Mouse (Mus musculus) right cerebral cortex, postnatal 36 days (tissue): ENCODE data around the gene Sec14l2.

Experiments used
- DNase-seq, 2 experiments: peaks; one replicate each; pipeline ENCODE4 v3.0.0; 2022; ENCODE audit warnings: low spot score in 2 of 2, mixed read lengths in 1 of 2

The Sec14l2 gene

GRCm38 (mm10) chr11:4122742-4123579, at the start of gene Sec14l2:
Gene Sec14l2 (minus strand): TSS chr11:4123415.
- DNase-seq: no peak

GRCm38 (mm10) chr11:4166467-4167090, 43.4 kb upstream of the Sec14l2 start:
- DNase-seq: no peak

- DNase-seq: no peak
Measured at GRCm38 (mm10) chr11:4164701-4165100, 41.5 kb upstream of the Sec14l2 start.

DNA sequence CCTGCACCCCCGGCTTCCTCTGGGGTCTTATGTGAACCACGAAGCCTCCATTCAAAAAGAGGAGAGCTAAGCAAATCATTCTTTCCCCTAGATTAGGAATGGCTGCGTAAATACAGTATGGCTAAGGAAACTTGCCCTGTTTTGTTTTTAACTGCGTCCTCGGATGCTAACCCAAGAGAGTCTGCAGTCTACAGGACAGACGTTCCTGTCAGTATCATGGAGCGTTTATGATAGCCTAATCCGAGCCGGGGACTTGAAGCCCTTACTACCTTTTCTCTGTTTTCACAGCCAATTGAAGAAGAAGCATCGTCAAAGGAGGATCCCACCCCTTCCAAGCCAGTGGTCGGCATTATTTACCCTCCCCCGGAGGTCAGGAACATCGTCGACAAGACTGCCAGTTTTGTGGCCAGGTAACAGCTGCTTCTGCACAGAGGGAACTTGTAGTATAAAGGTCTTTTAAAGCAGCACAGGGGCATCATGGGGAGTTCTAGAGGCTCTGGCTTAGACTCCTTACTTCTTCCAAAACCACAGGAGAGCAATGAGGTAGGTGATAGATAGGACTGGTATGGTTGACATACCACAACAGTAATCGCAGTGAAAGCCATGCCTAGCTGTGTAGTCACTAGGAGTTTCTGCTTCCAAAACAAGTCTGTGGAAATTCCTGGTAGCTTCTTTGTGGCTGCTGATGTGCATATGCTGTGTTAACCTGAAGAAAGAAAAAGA, 37.7 kb upstream of the Sec14l2 start:
- no peak for DNase-seq

- peak; percentile 92 to 93 for DNase-seq
Measured at GRCm38 (mm10) chr11:4159808-4160708, 36.8 kb upstream of the Sec14l2 start, which contains the start of the genes Ccdc157 and Sf3a1. Gene Ccdc157 (minus strand): TSS chr11:4160293. Gene Sf3a1 (plus strand): TSS chr11:4160350.

DNA sequence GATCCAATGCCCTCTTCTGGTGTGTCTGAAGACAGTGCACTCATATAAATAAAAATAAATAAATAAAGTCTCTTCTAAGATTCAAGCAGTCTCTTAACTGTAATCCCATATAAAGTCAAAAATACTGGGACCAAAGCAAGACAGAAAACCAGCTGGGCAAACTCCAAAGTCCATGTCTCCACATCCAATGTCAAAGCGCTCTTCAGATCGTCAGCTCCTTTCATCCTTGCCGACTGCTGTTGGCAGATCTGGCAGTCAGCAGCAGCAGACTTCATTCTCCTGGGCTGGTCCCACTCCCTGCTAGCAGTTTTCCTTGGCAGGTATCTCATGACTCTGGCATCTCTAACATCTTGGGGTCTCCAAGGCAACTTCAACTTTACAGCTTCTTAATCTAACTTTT, 35.5 kb upstream of the Sec14l2 start:
- DNase-seq: no peak

DNA sequence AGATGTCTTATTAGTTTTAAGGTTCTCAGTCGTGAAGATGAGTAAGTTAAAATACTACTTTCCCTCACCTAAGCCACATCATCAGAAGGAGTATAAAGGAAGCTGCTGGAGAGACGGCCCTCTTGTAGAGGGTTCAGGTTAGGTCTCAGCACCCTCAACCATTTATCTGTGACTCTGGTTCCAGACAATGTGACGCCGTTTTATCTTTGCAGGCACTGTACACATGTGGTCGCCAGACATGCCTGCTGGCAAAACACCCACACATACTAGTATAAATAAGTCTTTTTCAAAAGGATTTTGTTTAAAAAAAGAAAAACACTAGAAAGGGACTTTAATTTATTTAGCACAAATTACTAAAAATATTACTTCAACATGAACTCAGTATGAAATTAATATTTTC, 32.4 kb upstream of the Sec14l2 start:
- DNase-seq: no peak

DNA sequence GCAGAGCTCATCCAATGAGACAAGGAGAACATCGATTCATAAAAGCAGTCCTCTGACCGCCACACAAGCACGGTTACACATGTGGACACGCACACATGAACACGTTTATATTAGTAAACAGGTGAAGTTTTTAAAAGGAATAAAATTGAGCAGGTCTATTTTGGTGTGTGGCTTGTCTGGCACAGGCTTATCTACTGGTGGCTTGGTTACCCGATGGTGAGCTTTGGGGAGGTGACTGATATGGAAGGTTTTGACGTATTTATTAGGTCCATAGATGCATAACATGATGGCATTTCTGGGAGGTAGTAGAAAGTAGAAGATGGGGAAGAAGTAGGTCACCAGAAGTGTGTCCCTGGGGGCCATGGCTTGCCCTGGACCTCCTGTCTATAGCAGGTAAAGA, 30.5 kb upstream of the Sec14l2 start:
- DNase-seq: no peak

DNA sequence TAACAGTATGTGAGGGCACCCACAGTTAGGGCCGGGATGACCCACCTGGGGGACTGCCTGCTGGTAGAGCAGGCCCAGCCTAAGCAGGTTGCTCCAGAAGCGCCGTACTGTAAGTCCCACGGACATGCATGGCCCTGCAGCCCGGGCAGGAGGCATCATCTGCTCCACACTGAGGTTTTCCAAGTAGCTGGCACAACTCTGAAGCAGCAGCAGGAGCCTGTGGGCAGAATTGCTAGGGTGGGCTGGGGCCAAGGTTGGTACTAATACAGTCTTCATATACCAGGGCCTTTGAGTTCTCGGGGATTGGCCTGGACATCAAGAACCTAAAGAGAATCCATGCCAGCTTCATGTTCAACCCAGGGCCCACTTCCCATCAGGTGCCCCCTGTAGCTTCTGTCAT, 26.7 kb upstream of the Sec14l2 start:
- DNase-seq: no peak

DNA sequence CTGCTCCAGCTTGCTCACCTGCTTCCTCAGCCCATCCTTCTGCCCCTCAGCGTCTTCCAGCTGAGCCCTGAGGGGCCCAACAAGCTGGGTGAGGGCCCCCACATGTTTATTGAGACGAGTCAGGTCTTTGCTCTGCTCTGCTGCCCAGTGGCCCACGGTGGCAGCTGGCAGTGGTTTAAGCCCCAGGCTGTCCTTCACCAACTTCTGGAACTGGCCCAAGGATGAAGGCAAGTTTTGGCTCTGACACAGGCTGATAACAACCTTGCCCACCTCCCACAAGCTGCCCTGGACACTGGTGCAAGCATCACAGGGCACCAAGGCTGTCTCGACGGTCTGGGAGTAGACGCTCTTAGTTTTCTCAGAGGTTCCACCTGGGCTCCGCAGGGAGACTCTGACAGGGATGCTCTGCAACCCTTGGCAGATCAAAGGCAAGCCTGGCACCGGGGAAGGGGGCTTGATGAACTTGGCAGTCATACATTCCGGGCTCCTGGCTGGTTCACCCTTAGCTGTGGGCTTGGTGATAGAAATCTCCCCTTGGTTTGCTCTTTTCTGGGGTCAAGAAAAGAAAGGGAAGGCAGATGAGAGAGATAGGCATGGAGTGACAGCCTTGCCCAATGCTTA, 25.4 kb upstream of the Sec14l2 start:
- DNase-seq: no peak

GRCm38 (mm10) chr11:4148120-4148519, 24.9 kb upstream of the Sec14l2 start:
- no peak for DNase-seq

DNA sequence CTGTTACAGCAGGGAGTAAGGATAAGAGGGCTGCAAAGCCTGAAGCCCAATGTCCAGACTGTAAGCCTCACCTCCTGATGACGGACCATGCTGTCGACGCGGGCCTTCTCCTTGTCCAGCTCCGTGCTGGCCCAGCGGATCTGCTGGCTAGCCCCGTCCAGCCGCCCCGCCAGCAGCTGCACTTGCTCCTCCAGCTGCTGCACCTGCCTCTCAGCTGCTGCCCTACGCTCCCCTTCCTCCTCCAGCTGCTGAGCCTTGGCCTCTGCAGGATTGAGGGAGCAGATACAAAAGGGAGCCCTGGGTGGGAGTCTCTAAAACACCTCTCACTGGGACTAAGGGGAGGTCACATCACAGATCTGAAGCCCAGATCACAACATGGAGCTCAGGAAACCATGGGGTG, 23.9 kb upstream of the Sec14l2 start:
- no peak for DNase-seq

- no peak for DNase-seq
Measured at GRCm38 (mm10) chr11:4146381-4146780, 23.2 kb upstream of the Sec14l2 start.

DNA sequence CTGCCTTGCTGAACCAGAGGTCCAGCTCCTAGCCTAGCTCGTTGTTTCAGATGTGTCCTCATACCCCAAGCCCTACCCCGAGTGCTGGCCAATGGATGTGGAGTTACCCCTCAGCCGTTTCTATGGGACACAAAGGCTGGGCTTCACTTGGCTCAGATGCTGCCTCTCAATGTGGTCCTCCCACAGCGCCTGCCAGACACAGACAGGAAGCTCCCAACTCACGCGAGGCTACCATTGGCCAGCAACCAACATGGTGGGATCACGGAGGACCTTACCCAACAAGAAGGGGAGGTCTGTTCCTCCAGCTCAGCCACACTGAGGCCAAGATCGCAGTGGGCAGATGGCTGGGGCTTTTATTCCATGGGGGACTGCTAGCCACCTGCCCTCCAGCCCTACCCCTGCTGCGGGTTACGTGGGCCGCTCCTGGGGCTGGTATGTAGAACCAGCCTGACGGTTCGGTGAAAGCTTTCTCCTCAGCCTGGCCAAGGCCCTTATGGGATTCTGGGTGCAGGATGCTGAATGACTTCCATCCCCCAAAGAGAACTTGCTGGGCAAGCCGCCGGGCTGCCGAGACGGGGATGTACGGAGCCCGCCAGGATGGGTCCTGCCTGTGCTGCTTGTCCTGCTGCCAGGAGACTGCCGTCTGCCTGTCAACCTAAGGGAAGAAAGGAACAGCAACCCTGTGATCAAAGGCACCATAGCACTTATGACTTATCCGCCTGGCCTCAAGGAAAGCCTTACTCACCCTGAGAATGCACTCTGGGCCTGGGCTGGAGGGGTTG, 20.3 kb upstream of the Sec14l2 start:
- DNase-seq: no peak

GRCm38 (mm10) chr11:4142352-4142751, 19.1 kb upstream of the Sec14l2 start:
- DNase-seq: no peak

DNA sequence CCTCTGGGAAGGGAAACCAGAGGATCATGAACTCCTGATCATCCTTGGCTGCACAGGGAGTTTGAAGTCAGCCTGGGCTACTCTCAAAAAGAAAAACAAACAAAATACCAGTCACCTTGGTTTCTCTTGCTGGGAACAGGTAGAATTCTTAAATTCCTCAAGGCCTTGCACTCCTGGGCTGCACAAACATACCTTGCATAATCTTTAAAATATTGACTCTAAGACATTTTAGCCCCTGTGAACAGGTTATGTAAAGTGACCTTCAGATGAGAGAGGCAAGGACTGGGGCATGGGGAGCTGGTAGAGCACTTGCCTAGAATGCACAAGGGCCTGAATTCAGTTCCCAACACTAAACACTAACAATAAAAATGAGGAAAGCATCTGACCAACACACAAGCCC, 18.3 kb upstream of the Sec14l2 start:
- DNase-seq: no peak

DNA sequence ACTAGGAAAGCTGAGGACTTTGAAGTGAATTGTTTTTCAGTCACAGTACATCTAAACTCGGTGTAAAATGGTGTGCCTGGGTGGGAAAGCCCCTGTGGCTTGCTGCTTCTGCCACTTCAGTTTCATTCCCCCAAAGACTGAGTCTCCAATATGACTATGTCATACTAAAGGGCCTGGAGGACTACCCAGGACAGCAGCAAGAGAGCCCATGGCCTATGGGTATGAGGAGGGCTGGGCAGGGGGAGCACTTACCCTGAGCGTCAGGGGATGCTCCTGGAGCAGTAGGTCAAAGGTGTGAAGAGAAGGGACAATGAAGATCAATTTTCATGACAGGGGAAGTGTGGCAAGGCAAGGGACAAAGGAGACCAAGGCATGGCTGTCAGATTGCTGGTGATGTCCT, 15.7 kb upstream of the Sec14l2 start:
- no peak for DNase-seq

DNA sequence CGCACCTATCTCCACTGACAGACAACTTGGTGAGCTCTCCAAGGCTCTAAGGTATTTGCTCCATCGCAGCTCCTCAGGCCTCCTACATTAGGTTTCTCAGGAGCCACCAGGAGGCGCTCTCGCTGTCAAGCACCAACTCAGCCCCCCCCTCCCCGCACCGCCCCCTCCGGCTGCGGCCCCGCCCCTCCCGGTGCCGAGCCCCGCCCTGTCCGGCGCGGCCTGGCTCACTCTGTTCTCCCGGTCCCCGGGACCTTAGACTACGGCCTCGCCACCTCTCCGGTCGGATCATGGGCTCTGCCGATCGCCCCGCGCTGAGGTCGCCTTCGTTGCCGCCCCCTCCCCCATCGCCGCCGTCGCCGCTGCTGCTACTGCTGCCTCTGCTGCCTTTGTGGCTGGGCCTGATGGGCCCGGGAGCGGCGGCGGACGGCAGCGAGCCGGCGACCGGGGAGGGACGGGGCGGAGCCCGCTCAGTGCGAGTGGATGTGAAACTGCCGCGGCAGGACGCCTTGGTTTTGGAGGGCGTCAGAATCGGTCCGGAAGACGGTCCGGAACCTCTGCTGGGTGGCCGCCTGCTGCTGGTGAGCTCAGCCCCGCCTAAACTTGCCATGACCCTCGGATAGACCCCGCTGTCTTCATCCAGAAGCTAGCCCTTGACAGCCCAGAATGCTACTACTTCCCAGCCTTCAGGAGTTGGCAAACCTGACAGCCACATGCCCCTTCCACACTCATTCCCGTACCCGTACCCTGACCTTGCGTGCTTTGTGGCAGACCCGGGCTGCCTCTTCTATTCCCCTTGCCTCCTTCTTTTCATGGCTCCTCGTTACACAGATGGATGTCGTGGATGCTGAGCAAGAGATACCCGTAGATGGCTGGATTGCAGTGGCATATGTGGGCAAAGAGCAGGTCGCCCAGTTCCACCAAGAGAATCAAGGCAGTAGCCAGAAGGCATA, 12.0 kb upstream of the Sec14l2 start, which contains the start of gene Rnf215:
Gene Rnf215, plus strand, starts transcription at position 217 of the 950 bp plus-strand sequence.
- peak; percentile 74 to 77 for DNase-seq

DNA sequence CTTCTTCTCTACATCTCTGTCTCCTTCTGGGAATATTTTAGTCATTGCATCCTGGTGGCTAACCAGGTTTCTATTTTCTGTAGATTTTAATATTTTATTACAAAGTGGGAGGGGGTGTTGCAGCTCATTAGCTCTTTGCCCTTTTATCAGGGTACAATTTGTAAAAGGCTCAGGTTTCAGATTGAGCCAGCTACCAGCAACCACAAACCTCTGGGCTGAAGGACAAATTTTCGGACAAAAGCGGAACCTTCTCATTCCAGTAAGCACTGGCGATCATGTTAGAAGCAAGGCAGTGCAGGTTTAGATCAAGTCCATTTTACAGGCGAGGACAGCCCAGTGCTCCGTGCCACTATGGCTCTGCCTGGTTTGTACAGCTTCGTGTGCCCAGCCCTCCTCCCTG, 11.2 kb upstream of the Sec14l2 start:
- DNase-seq: no peak
